Mouse (Mus musculus): ENCODE measurements around the gene Kmt2d.

Gene Kmt2d

GRCm38 (mm10) chr15:98802926-98803325 lies 68.1 kb downstream of the Kmt2d start:
- DNase-seq (ENCODE audit: low read depth, low spot score) = no peak

- peak; percentile 65 for DNase-seq (ENCODE audit: low read depth, low spot score)
Measured at GRCm38 (mm10) chr15:98799396-98799795, 71.6 kb downstream of the Kmt2d start.

DNA sequence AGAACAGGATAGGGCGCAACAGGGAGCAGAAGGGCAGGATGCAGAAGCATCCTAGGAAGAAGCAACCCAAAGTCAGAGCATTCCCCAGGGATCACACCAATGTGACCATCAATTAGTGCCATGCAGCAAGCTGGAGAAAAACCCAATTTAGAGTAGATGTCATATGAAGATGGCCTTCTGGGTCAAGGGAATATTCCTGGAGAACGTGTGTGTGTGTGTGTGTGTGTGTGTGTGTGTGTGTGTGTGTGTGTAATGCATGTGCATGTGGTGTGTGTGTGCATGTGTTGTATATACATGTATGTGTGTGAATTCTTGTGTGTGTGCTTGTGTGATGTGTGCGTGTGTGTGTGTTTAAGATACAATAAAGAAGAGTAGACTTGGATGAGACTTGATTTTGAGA lies 72.1 kb downstream of the Kmt2d start:
- no peak for DNase-seq (ENCODE audit: low read depth, low spot score)

DNA sequence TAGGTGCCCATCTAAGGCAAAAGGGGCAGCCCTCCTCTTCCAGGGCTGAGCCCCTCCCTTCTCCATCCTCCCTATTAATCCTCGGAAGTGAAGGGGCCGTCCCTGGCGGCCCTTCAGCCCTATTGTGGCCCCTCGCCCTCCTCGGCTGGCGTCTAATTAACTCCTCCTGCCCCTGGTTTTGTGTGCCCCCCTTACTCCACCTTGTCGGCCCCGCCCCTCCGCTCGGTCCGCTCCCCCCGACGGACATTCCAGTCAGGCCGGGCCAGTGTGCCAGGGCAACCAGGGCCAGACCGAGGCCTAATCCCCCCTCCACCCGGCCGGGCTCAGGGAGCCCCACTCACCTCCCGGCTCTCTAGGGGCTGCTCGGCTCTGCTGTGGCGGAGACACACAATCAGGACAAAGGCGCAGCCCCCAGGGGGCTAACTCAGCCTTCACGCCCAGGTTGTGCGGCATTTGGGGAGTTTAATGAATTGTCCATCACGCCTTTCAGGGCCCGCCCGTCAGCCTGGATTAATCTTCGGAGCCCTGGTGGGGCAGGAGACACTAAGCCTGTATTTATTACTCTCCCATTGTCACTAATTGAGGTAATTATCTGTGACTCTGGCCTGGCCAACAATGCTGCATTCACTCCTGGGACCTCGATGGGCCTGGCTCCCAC lies 73.0 kb downstream of the Kmt2d start:
- no peak for DNase-seq (ENCODE audit: low read depth, low spot score)

GRCm38 (mm10) chr15:98796803-98797595 lies 74.0 kb downstream of the Kmt2d start:
- DNase-seq (ENCODE audit: low read depth, low spot score) = no peak

- no peak for DNase-seq (ENCODE audit: low read depth, low spot score)
Measured at GRCm38 (mm10) chr15:98793141-98793698, 77.8 kb downstream of the Kmt2d start.

GRCm38 (mm10) chr15:98792233-98793020 lies 78.6 kb downstream of the Kmt2d start:
- peak; percentile 55 for DNase-seq (ENCODE audit: low read depth, low spot score)

- DNase-seq (ENCODE audit: low read depth, low spot score) = no peak
Measured at GRCm38 (mm10) chr15:98791771-98792170, 79.2 kb downstream of the Kmt2d start.

GRCm38 (mm10) chr15:98791221-98791620 lies 79.8 kb downstream of the Kmt2d start:
- DNase-seq (ENCODE audit: low read depth, low spot score) = no peak

DNA sequence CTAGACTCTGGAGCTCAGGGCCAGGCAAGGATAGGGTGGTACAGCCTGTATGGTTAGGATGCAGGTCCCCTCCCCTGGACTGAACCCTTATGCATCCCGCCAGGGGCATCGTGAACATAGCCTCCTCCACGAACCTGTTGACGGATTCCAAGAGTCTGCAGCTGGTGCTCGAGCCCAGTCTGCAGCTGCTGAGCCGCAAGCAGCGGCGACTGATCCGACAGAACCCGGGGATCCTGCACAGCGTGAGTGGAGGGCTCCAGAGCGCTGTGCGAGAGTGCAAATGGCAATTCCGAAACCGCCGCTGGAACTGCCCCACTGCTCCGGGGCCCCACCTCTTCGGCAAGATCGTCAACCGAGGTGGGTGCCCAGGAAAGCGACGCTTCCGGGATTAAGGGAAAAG lies 80.2 kb downstream of the Kmt2d start:
- no peak for DNase-seq (ENCODE audit: low read depth, low spot score)

GRCm38 (mm10) chr15:98789661-98790535 lies 81.1 kb downstream of the Kmt2d start, which contains the start of gene Wnt1:
Wnt1 (plus strand) TSS chr15:98789857.
- peak; percentile 63 for DNase-seq (ENCODE audit: low read depth, low spot score)

GRCm38 (mm10) chr15:98788972-98789660 lies 81.9 kb downstream of the Kmt2d start:
- DNase-seq (ENCODE audit: low read depth, low spot score) = no peak

DNA sequence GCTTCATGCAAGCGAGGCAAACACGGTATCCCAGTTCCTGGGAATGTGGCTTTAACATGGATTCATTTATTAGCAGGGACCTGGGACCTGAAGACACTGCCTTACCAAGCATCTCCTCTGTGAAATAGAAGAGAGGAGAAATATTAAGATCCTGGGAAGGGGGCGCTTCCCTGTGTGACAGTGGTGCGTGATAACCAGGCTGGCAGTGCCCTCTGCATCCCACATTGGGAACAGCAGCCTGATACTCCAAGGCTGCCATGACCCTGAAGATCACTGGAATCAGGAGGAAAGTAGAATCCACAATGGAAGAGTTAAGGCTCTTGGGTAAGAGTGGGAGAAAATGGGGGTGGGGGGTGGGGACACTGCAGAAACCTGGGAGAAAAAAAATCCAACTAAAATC lies 83.1 kb downstream of the Kmt2d start:
- no peak for DNase-seq (ENCODE audit: low read depth, low spot score)

DNA sequence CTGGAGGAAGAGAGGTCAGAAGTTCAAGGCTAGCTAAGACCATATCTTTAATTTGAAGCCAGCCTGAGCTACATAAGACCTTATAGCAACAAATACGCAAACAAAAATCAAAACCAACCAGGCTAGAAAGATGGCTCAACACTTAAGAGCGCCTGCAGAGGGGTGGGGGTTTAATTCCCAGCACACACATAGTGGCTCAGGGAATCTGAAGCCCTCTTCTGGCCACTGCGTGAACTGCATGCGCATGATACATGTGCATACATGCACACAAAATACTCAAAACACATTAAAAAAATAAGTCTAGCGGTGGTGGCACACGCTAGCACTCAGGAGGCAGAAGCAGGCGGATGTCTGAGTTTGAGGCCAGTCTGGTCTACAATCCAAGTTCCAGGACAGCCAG lies 85.3 kb downstream of the Kmt2d start:
- DNase-seq (ENCODE audit: low read depth, low spot score) = no peak

Measured in CD4-positive helper T cell, adult 2 months (primary cell).